Mouse (Mus musculus) ovary, postnatal 14 days (tissue): ENCODE measurements around the gene Dbndd2.

Experiments used
- DNase-seq: peaks from one replicate; pipeline ENCODE4 v3.0.0; 2022; ENCODE audit warnings: low spot score

Gene Dbndd2

DNA sequence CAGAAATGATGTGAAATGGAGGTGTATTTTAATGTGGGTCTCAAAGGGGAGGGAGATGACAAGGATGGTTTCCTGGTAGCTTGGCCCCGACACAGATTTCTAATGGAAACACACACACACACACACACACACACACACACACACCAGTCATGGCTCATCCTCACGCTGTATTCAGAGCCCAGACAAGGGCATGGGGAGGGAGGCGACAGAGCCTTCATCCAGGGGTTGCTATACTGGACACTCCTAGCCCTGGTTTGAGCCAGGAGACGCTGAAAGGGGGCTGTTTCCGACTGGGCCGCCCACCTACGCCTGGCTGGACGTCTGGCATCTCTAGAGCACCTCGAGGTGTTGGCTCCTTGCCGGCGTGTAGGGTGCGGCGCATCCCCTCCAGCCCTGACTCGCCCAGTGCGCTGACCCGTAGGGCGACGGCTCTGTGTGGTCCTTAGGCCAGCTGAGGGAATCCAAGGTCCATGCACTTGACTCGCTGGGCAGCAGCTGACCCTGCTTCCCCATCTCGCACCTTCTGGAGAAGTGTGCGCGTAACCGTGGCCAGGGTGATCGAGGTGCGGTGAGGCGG lies at the start of gene Dbndd2:
TSS of gene Dbndd2 (plus strand) at position 426 of the 577 bp plus-strand sequence.
- peak; percentile 45 for DNase-seq

DNA sequence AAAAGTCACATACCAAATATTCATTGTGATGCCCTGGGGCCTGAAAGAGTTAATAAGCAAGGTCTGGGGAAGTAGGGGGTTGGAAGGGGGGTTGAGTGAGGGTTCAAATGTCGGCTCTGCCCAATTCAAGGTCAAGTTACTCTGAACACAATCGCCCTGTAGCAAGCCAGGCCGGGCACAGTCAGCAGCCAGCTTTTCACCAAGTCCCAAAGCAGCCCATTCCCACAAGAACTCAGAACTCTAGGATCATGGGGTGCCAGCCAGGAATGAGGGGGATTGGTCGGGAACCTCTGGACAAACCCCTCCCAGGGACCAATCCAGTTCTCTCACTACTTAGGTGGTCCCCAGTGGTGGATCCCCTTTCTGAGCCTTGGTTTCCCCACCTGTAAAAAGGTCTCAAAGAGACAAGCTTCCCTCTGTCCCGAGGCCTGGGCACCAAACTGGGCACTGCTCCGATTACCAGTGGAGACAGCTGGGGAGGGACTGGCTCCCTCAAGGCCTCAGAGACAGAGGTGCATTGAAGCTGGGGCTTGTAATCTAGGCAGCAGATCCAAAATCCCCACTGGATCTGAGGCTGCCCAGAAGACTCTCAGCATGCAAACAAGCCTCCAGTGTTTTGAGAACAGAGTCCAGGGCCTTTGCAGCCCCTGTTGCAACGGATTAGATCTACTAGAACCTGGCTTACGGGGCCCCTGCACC lies 49.5 kb upstream of the Dbndd2 start:
- no peak for DNase-seq

DNA sequence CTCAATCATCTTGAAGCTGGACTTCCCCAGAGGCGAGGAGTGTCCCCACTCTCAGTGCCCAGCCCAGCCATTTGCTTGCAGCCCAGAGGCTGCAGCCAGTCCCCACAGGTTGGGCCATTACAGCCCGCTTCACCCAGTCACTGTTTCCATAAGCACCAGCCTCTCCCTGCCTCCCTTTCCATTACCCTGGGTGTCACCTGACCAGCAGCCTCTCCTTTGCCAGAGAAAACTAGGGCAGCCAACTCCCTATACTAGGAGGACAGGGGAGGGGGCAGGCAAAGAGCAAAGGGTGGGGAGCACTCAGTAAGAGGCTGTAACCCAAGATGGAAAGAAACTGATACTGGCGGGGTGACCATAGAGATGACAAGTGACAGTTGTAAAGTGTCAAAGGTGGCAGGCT lies 48.9 kb upstream of the Dbndd2 start:
- DNase-seq = no peak

DNA sequence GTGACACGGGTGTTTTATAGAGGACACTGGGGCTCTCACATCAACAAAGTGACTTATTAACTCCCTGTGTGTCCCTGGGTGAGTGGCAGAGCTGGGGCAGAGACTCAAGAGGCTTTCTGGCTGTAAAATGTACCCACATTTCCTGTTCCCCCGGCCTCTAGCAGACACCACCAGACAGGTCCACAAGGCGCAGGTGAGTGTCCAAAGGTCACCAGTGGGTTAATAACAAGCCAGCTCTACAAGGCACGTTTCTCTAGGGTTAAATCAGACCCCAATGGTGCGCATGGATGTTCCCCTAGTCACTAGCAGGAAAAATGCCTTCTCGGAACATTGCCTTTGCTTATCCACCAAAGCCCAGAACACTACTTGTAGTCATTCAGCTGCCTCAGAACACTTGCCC lies 48.2 kb upstream of the Dbndd2 start:
- DNase-seq = no peak

DNA sequence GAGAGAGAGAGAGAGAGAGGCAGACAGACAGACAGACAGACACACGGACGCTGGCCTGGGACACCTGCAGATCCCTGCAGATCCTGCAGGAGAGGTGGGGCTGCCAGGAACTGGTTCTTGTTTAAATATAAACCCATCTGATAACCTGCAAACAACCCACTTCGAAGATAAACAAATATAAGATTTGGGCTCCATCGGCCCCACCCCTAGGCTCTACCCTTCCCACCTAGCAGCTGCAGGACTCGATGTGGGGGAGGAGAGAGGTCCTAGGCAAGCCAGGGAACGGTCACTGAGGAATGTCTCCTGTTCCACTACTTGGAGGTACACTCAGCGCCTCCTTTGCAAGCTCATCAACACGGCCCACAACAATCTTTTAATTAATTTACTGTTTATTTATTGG lies 47.6 kb upstream of the Dbndd2 start:
- no peak for DNase-seq

DNA sequence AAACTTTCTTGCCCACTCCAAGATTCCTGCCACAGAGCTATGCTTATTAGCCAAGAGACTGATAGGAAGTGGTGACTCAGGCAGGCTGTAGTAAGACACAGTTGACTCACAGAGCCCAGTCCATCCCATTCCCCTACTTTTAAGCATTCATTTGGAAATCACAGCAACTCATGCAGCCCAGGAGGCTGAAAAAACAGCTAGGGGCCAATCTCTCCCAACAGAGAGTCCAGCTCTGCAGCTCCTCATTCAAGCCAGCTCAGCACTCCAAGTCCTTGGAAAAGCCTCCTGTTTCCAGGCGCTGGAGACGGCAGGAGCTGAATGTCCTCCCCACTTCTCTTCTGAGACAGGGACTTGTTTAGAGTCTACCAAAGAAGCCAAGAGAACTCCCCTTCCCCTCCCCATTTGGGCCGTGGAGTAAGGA lies 46.9 kb upstream of the Dbndd2 start:
- DNase-seq = no peak

DNA sequence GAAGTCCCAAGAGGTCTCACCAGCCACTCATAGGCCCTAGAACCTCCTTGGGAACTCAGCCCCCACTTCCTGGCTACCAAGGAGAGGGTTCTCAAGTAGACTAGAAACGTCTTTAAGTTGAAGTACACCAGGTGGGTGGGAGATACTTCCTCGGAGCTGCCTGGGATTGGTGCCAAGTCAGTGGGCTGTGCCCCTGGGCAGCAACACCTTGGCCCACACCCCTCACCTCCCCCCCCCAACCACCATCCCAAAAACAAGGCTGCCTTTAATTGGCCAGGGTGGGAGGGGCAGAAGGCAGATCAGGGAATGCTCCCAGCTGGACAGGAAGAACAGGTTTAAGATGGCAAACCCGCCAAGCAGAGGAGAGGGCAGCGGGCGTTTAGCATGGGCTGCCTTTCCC lies 45.6 kb upstream of the Dbndd2 start:
- DNase-seq = no peak

DNA sequence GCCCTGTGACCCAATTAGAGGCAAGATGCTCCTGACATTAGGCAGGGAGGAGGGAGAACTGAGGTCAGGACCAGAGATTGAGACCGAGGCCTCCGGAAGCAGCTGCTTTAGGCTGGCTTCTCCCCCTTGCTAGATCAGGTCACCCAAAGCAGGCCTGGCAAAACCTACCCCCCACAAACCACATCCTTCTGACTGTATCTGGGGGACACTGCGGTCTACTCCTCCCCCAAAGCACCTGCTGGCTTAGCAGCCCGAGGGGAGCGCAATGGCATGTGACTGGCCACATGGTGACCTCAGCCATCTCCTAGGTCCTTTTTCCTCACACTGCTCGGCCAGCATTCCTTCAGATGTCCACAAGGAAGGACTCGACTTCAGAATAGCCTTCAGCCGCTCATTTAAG lies 44.8 kb upstream of the Dbndd2 start:
- no peak for DNase-seq

DNA sequence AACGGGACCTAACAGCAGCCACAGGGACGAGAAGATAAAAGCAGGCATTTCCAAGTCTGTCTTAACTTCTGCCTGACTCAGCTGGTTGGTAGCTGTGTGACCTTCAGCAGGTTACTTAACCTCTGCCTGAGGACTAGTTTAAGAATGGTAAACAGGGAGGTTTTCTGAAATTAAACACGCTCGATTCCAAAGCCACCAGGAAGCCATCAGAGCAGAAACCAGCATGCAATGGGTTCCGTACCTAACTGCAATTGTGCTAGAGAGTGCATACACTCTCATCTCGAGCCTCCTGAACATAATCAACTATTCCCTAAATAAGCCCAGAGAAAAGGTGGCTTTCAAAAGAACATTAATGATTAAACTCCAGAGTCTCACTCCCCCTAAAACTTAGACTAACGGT lies 44.2 kb upstream of the Dbndd2 start:
- DNase-seq = no peak

DNA sequence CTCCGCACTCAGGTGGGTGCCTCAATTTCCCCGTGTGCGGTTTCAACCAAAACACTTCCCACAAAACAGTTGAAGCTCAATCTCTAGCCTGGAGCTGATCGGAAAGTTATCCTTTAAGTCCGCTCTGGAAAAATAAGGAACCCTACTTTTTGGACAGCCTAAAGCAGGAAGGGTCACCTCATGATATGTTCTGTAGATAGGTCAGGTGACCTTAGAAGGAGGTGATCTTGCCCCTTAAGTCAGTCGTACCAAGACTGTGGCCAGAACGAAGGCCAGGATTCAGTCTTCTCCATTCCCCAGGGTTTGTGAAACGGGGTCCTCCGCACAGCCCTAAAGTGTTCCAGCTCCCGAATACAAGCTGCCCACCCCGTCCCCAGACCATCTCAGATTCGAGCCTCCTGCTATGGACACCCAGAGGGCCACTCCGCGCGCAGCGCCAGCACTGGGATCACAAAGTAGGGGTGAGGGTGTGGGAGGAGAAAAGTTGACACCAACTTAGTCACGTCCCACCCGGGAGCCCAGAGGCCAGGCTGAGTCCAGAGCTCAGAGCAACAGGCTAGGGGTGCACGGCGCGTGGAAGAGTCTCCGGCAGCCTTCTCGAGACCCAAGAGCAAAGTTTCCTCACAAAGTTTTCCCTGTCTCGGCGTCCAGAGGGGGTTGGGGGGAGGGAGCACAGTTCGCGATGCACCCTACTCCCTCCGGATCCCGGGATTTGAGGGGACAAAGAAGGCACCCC lies 43.4 kb upstream of the Dbndd2 start:
- peak; percentile 43 for DNase-seq

DNA sequence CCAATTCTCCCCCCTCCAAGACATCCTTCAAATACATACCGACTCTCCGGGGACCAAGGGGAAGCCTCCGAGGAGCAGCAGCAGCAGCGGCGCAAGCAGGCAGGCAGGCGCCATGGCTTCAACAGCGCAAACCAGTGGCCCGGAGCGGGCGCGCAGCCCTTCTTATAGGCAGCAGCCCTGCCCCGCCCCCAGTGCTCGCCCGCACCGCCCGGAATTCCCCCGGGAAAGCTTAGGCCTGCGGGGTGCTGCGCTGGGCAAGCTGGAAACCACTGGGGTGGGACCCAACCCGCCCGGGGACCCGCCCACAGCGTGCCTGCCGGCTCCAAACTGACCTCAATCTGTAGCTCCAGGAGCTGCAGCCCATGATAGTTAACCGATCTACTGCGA lies 42.9 kb upstream of the Dbndd2 start:
- peak; percentile 89 for DNase-seq

DNA sequence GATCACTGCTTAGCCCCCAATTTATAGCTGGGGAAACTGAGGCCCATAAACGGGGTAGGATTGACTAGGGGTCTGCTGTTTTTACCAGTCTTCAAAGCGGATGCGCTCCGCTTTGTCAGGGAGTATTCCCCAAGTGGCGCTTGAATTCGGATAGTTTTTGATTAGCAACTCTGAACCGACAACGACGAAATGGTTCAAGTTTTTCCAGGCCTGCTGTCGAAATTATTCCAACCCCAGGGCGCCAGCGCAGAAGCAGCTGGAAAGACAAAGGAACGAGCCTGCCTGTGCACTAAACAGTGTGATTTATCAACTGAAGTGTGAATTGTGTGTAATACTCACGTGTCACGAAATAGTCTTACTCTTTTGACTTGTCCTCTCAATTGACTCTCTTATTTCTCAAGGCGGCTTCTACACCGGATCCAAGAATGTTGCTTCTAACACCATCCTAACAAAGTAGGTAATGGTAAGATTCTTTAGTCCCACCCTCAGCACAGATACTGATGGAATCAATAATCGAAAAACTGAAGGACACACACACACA lies 42.4 kb upstream of the Dbndd2 start, which contains the start of gene Sdc4:
TSS of gene Sdc4 (minus strand) at position 428 of the 541 bp plus-strand sequence.
- DNase-seq = no peak

DNA sequence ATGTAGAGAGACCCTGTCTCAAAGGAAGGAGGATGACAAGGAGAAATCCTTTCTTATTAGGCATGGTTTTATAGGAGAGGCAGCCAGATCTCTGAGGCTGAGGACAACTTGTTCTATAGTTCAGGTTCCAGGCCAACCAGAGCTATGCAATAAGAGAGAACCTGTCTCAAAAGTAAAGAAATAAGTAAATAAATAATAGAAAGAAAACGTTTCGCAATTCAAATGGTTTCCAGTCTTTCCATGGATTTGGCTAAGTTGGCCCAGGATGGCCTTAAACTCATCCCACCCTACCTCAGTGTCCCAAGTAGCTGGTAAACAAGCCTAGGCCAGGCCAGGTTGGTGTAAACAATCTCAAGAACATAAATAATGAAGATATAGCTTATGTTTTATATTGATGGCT lies 41.2 kb upstream of the Dbndd2 start:
- no peak for DNase-seq

DNA sequence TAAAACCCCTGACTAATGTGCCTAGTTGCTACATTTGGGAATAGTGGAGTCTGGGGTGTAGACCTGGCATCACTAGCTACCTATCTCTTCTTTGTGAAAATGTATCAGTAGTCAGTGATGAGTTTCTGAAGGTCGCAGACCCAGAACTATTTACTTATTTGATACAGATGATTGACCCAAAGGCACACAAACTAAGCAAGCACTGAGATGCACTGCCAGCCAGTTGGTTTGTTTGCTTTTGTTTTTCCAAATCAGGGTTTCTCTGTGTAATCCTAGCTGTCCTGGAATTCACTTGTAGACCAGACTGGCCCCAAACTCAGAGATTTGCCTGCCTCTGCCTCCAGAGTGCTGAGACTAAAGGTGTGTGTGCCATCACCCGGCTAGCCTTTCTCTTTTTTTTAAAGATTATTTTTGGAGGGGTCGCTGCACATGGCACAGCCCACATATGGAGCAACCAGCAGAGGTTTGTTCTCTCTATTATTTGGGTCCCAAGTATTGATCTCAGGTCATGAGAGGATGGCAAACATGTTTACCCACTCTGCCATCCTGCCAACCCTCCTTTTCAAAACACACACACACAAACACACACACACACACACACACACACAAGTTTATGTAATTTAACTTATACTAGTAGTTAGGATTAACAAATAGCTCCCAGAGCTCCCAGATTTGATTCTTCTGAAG lies 40.4 kb upstream of the Dbndd2 start:
- DNase-seq = no peak

DNA sequence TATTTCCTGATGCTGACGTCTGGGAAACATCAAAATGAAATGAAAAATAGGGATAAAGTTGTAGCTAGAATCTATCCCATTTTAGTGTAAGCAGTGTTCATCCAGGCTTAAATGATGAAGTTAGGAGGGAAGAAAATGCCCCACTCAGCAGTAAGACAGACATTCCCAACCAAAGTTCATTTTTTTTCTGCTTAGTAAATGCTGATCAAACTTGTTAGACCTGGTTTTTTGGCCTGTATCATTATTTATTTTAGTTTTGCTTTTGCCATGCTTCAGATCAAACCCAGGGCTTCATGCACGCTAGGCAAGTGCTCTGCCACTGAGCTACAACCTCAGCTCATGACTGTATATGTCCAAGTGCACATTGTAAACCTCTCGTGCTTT lies 39.8 kb upstream of the Dbndd2 start:
- DNase-seq = no peak

DNA sequence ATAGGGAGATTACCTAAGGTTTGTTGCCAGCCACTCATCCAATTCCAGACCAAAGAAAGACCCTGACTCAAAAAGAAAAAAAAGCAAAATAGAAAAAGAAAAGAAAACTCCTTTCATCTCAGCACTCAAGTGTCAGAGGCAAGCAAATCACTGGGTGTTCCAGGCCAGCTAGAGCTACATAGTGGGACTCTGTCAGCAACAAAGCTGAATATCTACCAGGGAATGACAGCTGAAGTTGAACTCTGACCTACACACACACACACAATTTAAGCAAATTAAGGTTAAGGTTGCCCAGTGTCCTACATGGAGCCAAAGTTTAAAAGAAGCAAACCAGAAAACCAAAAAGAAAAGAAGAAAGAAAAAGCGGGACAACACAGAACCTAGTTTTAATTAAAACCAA lies 37.8 kb upstream of the Dbndd2 start:
- DNase-seq = no peak

DNA sequence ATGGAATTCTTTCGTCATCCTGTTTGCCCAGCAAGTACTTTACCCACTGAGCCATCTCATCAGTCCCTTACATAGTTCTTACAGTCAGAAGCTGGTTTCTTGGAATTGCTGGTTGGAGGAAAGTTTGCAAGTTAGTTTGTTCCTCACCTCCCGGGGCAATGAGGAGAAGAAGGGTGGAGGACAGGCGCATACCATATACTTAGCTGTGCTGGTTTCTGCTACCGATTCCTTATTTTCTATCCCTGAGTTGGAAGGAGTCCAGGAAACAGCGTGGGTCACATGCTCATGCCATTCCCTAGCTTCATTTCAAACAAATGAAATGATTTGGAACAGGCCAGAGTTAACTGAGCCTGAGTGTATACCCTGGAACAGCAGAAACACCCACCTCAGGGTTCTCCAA lies 37.0 kb upstream of the Dbndd2 start:
- DNase-seq = no peak

DNA sequence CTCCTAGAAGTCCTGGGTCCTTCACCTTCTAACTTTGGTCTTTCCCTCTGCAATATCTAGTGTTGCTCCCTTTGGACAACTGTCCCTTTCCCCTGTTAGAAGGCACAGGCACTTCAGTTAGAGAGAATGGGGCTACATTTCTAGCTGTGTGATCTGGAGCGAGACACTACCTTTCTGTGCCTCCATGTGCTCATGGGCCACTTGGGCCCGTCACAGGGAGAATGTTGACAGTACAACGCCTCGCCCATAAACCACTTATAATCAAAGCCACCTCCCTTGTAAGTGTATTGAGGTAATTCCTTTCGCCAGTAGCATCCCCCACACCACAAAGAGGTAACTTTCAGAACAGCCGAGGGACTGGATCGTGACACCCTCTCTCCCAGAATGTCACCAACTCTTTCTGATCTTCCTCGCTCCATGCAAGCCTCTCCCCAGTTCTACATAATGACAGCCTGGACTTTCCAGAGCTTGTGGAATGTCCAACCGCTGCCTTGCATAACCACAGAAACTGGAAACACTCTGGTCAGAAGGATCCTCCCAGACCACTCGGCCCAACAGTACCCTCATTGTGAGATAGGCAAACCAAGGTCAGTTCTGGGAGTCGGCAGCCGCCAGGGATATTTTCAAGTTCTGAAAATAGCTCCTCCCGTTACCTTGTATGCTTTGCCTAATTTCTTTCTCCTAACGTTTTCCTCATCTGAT lies 36.4 kb upstream of the Dbndd2 start:
- DNase-seq = no peak

DNA sequence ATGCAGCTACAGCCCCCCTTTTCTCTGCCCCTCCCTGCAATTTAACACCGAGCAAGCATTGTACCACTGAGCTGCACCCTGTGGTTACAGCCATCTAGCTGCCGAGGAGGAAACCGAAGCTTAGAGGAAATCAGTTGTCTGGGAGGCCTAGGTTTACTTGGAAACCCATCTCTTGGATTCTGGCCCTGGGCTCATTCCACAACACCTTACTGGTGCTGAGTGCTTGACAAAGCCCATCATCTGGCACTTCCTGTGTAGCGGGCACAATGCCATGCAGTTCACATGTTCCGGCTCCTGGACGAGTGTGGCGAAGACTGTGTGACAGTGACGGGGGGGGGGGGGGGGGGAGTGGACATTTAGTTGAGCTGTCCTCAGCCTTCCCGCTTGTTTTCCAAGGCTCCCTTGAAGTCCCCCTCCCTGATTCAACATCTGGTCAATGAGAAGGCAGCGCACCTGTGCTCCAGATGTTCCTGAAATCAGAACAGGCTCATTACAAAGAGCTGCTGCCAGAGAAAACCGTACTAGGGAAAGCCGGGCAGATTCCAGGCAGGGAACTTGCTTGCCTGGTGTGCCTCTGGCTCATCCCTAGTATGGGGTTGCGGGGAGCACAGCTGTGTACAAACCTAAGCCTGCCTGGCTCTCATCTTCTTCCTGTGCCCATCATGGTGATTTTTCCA lies 33.8 kb upstream of the Dbndd2 start:
- no peak for DNase-seq

DNA sequence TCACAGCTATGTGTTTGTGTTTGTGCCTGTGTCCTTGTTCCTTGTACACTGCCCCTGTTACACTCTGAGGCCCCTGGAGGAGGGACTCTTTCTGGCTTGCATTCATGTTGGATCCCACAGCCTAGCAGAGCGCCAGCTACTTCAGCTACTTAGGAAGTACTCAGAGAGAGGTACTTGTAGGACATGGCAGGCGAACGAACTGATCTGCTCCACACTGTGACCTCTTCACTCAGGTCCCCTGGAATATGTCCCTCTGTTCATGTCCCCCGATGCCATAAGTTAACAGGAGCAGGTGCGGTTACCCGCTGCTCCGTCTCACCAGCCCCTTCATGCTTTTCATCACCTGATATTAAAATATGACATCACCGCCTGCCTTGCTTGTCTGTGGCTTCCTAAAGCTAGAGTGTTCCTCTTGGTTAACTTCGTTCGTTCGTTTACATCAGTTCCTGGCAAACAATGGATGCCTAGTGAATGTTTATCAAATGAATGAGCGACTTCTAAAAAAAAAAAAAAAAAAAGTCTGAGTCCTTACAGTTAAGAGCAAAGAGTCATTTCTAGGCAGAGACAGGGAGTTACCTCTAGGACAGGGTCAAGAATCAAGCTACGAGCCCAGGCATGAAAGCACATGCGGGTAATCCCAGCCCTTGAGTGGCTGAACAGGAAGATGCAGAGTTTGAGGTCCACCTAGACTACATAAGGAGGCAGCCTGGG lies 32.7 kb upstream of the Dbndd2 start:
- no peak for DNase-seq
